Mouse (Mus musculus): ENCODE measurements at regions not wholly inside any gene's neighbourhood (a gene's known extent, or its start where the extent isn't known, plus 50 kb on each side); places are given as distances from the start of the nearest gene placed in this dataset.

DNA sequence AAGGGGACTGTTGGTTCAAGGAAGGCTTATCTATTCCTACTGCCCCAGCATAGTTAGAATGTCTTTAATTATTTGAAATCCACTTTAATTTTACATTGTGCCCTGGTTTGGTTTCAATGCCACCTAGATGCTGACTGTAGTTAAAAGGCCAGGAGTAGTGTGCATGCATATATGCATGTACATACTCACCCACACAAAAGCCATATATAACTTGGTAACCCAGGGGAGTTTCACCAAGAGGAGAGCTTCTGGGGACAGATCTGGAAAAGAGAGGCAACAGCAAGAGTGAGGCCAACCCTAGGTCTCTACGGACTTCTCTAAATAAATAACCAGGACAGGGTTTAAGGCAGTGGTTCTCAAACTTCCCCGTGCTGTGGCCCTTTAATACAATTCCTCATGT lies 219.3 kb upstream of the Pdzrn3 start:
- no peak overlapping the region for H3K4me3 ChIP-seq (ENCODE audit: low read depth, low read length)
- no peak overlapping the region for H3K4me2 ChIP-seq (ENCODE audit: low read depth)
- no peaks in the 10 kb centered on the region for H3K9me3 ChIP-seq (ENCODE audit: control insufficient read depth, low read length)
- no peaks in the 10 kb centered on the region for H3K27me3 ChIP-seq (ENCODE audit: control insufficient read depth, insufficient read depth, low read length)
- H3K4me1 ChIP-seq (ENCODE audit: control insufficient read depth, insufficient read depth, low read length) = no peaks in the 10 kb centered on the region
- WGBS = 89% methylated on average over 2 of the region's 2 CpGs
- H3K9ac ChIP-seq (ENCODE audit: low read length) = no peak overlapping the region
- no peaks in the 10 kb centered on the region for H3K36me3 ChIP-seq (ENCODE audit: control insufficient read depth, insufficient read depth, low read length)
- no peak overlapping the region for H3K27ac ChIP-seq (ENCODE audit: low read depth, low read length)
- DNase-seq (ENCODE audit: low spot score) (no peak), ATAC-seq (ENCODE audit: insufficient read depth, low FRiP score, low TSS enrichment) (no peak)

DNA sequence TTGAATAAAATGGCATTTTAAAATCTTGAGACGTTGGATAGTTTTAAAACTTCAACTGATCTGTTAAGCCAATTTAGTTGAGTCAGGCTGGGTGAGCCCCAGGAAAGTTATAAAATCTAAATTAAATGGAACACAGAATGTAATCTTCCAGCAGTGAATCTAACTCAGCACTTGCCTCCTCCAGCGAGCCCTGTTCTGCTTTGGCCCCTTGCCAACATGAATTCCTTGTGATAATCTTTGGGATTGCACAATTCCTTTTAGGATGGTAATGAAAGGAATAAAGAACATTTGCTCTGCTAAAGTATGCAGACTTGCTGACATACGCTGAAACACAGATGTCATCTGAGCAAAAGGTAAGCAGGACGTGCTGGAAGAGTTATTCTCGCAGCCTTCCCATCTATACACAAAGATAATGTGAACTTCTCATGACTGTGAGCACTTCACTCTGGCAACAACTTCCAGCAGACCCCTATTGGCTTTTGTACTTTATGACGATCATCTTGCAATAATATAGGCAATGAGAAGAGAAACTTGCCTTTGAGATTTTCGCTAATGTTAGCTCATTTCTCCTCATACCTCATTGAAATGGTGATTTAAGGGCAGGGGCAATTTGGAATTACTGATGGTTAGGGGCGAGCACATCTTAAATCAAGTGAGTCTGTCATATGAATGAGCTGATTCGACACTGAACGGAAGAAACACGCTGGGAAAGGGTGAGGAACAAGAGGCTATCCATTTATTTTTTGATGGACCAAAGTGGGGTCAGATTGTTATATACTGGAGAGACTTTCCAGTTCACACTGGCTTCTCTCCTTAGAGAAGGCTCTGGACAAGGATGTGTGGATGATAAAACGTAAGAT lies 216.3 kb upstream of the Pdzrn3 start:
- 72% methylated on average over 12 of the region's 12 CpGs for WGBS
- H3K4me2 ChIP-seq (ENCODE audit: low read depth) = no peak overlapping the region
- no peak overlapping the region for H3K9ac ChIP-seq (ENCODE audit: low read length)
- no peaks in the 10 kb centered on the region for H3K9me3 ChIP-seq (ENCODE audit: control insufficient read depth, low read length)
- no peaks in the 10 kb centered on the region for H3K27me3 ChIP-seq (ENCODE audit: control insufficient read depth, insufficient read depth, low read length)
- no peak for ATAC-seq (ENCODE audit: insufficient read depth, low FRiP score, low TSS enrichment)
- DNase-seq (ENCODE audit: low spot score) = no peak
- H3K4me3 ChIP-seq (ENCODE audit: low read depth, low read length) = no peak overlapping the region
- no peaks in the 10 kb centered on the region for H3K36me3 ChIP-seq (ENCODE audit: control insufficient read depth, insufficient read depth, low read length)
- no peak overlapping the region for H3K27ac ChIP-seq (ENCODE audit: low read depth, low read length)
- no peaks in the 10 kb centered on the region for H3K4me1 ChIP-seq (ENCODE audit: control insufficient read depth, insufficient read depth, low read length)

DNA sequence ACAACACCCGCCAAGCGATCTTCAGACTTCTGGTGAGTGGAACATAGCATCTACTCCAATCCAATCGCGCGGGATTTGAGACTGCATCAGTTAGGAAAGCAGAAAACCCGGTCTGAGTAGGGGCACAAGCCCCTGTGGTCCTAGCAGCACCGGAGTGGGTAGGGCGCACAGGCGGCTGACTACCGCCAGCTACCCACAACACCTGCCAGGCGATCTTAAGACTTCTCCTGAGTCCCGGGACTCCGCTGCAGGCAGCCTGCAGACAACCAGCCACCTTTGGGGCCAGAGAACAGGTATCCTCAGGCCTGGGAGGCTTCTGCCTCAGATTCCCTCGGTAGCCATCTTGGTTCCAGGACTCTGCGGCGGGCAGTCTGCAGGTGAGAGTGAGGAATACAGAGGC lies 208.2 kb upstream of the Pdzrn3 start:
- Histone ChIP-seq H3K9ac (ENCODE audit: low read length) (no peak overlapping the region), H3K4me3 (ENCODE audit: low read depth, low read length) (no peak overlapping the region), H3K36me3 (ENCODE audit: control insufficient read depth, insufficient read depth, low read length) (no peaks in the 10 kb centered on the region), H3K4me1 (ENCODE audit: control insufficient read depth, insufficient read depth, low read length) (no peaks in the 10 kb centered on the region), H3K4me2 (ENCODE audit: low read depth) (no peak overlapping the region), H3K27me3 (ENCODE audit: control insufficient read depth, insufficient read depth, low read length) (no peaks in the 10 kb centered on the region), H3K27ac (ENCODE audit: low read depth, low read length) (no peak overlapping the region), H3K9me3 (ENCODE audit: control insufficient read depth, low read length) (no peaks in the 10 kb centered on the region)
- WGBS = 82% methylated on average over 16 of the region's 16 CpGs
- DNase-seq (ENCODE audit: low spot score) (no peak), ATAC-seq (ENCODE audit: insufficient read depth, low FRiP score, low TSS enrichment) (no peak)

DNA sequence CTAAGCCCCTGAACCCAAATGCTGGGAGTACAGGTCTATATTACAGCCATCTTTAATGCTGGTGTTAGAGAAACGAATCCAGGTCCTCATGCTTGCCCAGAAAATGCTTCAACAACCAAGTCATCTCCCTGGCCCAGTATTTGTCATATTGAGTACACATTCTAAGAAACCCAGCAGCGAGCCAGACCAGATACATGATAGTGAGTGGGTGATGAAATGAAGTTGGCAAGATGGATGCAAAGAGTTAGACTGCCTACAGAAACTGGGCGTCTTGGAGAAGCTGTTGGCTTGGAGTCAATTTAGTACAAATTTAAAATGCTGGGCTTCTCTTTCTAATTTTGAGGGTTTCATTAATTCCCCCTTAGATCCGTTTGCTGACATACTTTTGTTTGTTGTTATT lies 203.1 kb upstream of the Pdzrn3 start:
- H3K9me3 ChIP-seq (ENCODE audit: control insufficient read depth, low read length) = no peaks in the 10 kb centered on the region
- WGBS = 82% methylated on average over 4 of the region's 4 CpGs
- no peak for ATAC-seq (ENCODE audit: insufficient read depth, low FRiP score, low TSS enrichment)

DNA sequence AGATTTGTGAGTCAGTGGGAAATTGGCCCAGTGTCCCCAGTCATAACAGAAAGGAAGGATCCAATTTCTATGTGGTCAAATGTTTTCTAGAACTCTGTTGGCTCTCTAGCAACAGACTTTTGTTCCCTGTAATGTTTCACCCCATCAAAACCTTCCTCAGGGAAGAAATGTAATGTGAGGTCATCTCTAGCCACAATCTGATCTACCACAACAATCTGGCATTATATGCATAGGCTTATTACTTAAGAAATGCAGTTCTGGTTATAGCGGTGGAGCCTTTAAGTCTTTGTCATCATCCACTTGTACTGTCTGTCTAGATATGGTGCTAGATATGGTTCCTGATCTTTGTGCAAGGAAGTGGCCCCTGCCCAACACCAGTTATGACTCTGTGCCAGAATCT lies 178.4 kb upstream of the Pdzrn3 start:
- no peak for ATAC-seq (ENCODE audit: insufficient read depth, low FRiP score, low TSS enrichment)

More for the DNA sequence above, 203.1 kb upstream of the Pdzrn3 start:
- Histone ChIP-seq H3K27me3 (ENCODE audit: control insufficient read depth, insufficient read depth, low read length) (no peaks in the 10 kb centered on the region), H3K4me3 (ENCODE audit: low read depth, low read length) (no peak overlapping the region), H3K4me1 (ENCODE audit: control insufficient read depth, insufficient read depth, low read length) (no peaks in the 10 kb centered on the region), H3K4me2 (ENCODE audit: low read depth) (no peak overlapping the region), H3K9ac (ENCODE audit: low read length) (no peak overlapping the region), H3K36me3 (ENCODE audit: control insufficient read depth, insufficient read depth, low read length) (no peaks in the 10 kb centered on the region), H3K27ac (ENCODE audit: low read depth, low read length) (no peak overlapping the region)
- DNase-seq (ENCODE audit: low spot score) = no peak

DNA sequence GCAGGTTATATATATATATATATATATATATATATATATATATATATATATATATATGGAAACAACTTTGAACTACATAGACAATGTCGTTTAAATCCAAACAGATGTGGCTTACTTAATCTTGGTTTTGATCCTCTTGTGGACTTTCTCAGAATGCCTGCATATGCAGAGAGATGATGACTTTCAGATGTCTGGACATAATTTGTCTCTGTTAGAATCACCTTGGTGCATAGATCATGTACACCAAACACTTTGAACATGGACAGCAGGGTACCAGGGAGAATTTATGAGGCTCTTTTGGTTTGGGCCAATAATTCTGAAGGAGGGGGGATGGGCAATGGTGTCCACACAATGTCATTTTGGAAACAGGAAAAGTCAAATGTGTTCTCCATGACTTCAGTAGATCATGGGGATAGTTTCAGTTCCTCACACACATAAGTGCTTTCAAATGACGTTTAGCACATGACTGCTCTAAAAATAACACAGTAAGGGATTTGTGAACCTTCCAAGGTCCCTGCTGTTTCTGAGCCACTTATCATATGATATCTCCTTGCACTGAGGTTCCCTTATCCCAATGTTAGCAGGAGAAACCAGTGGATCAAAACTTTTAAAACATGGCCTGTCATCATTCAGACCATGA lies 177.4 kb upstream of the Pdzrn3 start:
- H3K36me3 ChIP-seq (ENCODE audit: control insufficient read depth, insufficient read depth, low read length) = no peaks in the 10 kb centered on the region
- 58% methylated on average over 2 of the region's 2 CpGs for WGBS
- DNase-seq (ENCODE audit: low spot score) = peak; percentile 21
- H3K27ac ChIP-seq (ENCODE audit: low read depth, low read length) = no peak overlapping the region
- no peak overlapping the region for H3K4me3 ChIP-seq (ENCODE audit: low read depth, low read length)
- H3K4me1 ChIP-seq (ENCODE audit: control insufficient read depth, insufficient read depth, low read length) = no peaks in the 10 kb centered on the region
- no peaks in the 10 kb centered on the region for H3K27me3 ChIP-seq (ENCODE audit: control insufficient read depth, insufficient read depth, low read length)
- no peaks in the 10 kb centered on the region for H3K9me3 ChIP-seq (ENCODE audit: control insufficient read depth, low read length)
- ATAC-seq (ENCODE audit: insufficient read depth, low FRiP score, low TSS enrichment) = no peak
- no peak overlapping the region for H3K9ac ChIP-seq (ENCODE audit: low read length)
- no peak overlapping the region for H3K4me2 ChIP-seq (ENCODE audit: low read depth)

More for the DNA sequence above, 178.4 kb upstream of the Pdzrn3 start:
- Histone ChIP-seq H3K27ac (ENCODE audit: low read depth, low read length) (no peak overlapping the region), H3K9me3 (ENCODE audit: control insufficient read depth, low read length) (no peaks in the 10 kb centered on the region), H3K36me3 (ENCODE audit: control insufficient read depth, insufficient read depth, low read length) (no peaks in the 10 kb centered on the region), H3K4me1 (ENCODE audit: control insufficient read depth, insufficient read depth, low read length) (no peaks in the 10 kb centered on the region), H3K4me3 (ENCODE audit: low read depth, low read length) (no peak overlapping the region), H3K27me3 (ENCODE audit: control insufficient read depth, insufficient read depth, low read length) (no peaks in the 10 kb centered on the region), H3K9ac (ENCODE audit: low read length) (no peak overlapping the region), H3K4me2 (ENCODE audit: low read depth) (no peak overlapping the region)
- DNase-seq (ENCODE audit: low spot score) = no peak
- 97% methylated on average over 1 of the region's 1 CpGs for WGBS

DNA sequence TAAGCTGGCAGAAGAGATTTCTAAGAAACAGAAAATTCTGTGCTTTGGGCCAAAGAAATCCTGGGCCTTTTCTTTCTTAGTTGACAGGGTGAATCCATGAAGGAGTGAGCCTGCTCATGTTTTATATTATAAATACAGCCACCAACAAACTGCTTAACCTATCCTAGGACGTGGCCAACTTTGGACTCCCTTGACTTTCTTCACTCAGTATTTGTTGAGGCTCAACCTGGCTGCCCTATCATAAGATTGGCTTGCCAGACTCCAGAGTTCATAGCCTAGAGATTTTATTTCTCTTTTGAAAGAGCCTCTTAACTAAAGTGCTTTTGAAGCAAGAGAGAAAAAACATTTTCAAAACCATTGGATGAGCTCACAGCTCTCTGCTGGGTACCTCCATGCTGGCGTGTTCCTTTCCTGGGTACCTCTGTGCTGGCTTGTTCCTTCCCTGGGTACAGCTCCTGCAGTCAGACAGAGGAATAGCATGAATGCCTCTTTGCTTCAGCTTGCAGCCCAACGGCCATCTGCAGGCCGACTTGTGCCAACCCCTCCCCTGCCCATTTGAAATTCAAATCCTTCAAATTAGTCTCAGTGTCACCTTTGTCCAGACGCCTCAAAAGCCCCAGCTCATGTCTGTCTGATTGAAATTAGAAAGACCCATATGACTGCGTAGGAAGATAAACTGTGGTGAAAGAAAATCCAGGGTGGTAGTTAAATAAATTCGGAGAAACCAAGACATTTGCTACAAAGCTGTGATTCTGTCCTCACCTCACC lies 173.0 kb upstream of the Pdzrn3 start:
- H3K9ac ChIP-seq (ENCODE audit: low read length) = 0 out of 2 replicates have a peak overlapping the region, but pooled peaks have one; percentile 8
- no peak overlapping the region for H3K4me2 ChIP-seq (ENCODE audit: low read depth)
- no peaks in the 10 kb centered on the region for H3K9me3 ChIP-seq (ENCODE audit: control insufficient read depth, low read length)
- H3K4me3 ChIP-seq (ENCODE audit: low read depth, low read length) = no peak overlapping the region
- H3K36me3 ChIP-seq (ENCODE audit: control insufficient read depth, insufficient read depth, low read length) = no peaks in the 10 kb centered on the region
- 17% methylated on average over 7 of the region's 7 CpGs for WGBS
- ATAC-seq (ENCODE audit: insufficient read depth, low FRiP score, low TSS enrichment) (peak; percentile 81), DNase-seq (ENCODE audit: low spot score) (peak; percentile 46)
- H3K27me3 ChIP-seq (ENCODE audit: control insufficient read depth, insufficient read depth, low read length) = no peaks in the 10 kb centered on the region
- H3K4me1 ChIP-seq (ENCODE audit: control insufficient read depth, insufficient read depth, low read length) = no peaks in the 10 kb centered on the region
- no peak overlapping the region for H3K27ac ChIP-seq (ENCODE audit: low read depth, low read length)

DNA sequence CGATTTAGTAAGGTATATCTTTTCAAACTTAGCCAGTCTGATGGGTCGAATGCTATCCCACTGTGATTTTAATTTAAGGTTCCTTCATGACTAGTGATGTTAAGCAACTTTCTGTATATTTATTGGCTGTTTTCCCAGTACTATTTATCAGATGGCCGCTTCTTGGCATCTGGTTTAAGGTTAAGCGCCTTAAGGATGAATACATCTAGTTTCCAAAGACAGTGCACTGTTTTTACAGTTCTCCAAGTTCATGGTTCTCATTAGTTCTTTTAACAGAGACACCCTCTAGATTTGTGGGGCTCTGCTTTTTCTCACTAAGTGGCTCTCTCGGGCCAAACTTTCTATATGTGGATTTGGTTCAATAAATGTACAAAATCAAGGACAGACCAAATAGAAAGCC lies 159.9 kb upstream of the Pdzrn3 start:
- Histone ChIP-seq H3K4me1 (ENCODE audit: control insufficient read depth, insufficient read depth, low read length) (no peaks in the 10 kb centered on the region), H3K9ac (ENCODE audit: low read length) (no peak overlapping the region), H3K4me3 (ENCODE audit: low read depth, low read length) (no peak overlapping the region), H3K9me3 (ENCODE audit: control insufficient read depth, low read length) (no peaks in the 10 kb centered on the region), H3K27ac (ENCODE audit: low read depth, low read length) (no peak overlapping the region), H3K4me2 (ENCODE audit: low read depth) (no peak overlapping the region), H3K36me3 (ENCODE audit: control insufficient read depth, insufficient read depth, low read length) (no peaks in the 10 kb centered on the region), H3K27me3 (ENCODE audit: control insufficient read depth, insufficient read depth, low read length) (no peaks in the 10 kb centered on the region)
- ATAC-seq (ENCODE audit: insufficient read depth, low FRiP score, low TSS enrichment) = no peak
- DNase-seq (ENCODE audit: low spot score) = no peak
- 91% methylated on average over 5 of the region's 5 CpGs for WGBS

Data from neural tube, embryonic 11.5 days (tissue).